Mouse (Mus musculus) heart, postnatal 0 days (tissue): Measurements from ENCODE around the gene Arpc1b. TPM values are rescaled to one million over a fixed set of nuclear protein-coding genes. Genes with fewer than 3 reads are reported as not detected.
"Not testable (repeated sequence)": the region's sequence is repeated elsewhere in the genome, so short reads cannot be mapped to it uniquely, and the experiment has no call there.

Experiments used
- ATAC-seq: fragments of 200-750 bp; cut with Nextera tagmentation; 2 replicates; pipeline ENCODE4 v1.8.0; 2017; ENCODE audit warnings: low read depth, moderate number of reproducible peaks, moderate library complexity; ENCODE audit not compliant: insufficient read depth
- DNase-seq: peaks from one replicate; pipeline ENCODE4 v3.0.0-alpha.2; 2016; ENCODE audit warnings: low spot score
- H3K27ac ChIP-seq: fragments of 300-500 bp; sonication (generic); 2 replicates; pipeline ENCODE4 v1.5.1; 2014; ENCODE audit warnings: low read depth, mild to moderate bottlenecking
- H3K27me3 ChIP-seq: fragments of 300-500 bp; sonication (generic); 2 replicates; pipeline ENCODE4 v1.6.1; 2014; ENCODE audit warnings: low read length, mixed read lengths; ENCODE audit not compliant: control insufficient read depth, insufficient read depth
- H3K36me3 ChIP-seq: fragments of 300-500 bp; sonication (generic); replicated peaks from 2 replicates; pipeline ENCODE4 v1.6.1; 2014; ENCODE audit warnings: low read length, mixed read lengths; ENCODE audit not compliant: control insufficient read depth, insufficient read depth
- H3K4me1 ChIP-seq: fragments of 300-500 bp; sonication (generic); 2 replicates; pipeline ENCODE4 v1.6.1; 2014; ENCODE audit warnings: antibody characterized with exemption; ENCODE audit not compliant: control insufficient read depth, insufficient read depth
- H3K4me2 ChIP-seq: fragments of 300-500 bp; sonication (generic); 2 replicates; pipeline ENCODE4 v1.6.1; 2014; ENCODE audit warnings: low read depth, mild to moderate bottlenecking, low read length, moderate library complexity
- H3K4me3 ChIP-seq: fragments of 300-500 bp; sonication (generic); 2 replicates; pipeline ENCODE4 v1.5.1; 2014; ENCODE audit warnings: low read depth, low read length
- H3K9ac ChIP-seq: fragments of 300-500 bp; sonication (generic); replicated peaks from 2 replicates; pipeline ENCODE4 v1.6.1; 2014; ENCODE audit warnings: low read depth, low read length, mixed read lengths
- H3K9me3 ChIP-seq: fragments of 300-500 bp; sonication (generic); replicated peaks from 2 replicates; pipeline ENCODE4 v1.6.1; 2016; ENCODE audit warnings: low read length; ENCODE audit not compliant: control insufficient read depth
- CTCF ChIP-seq: IDR thresholded peaks from 2 replicates; pipeline ENCODE4 v1.5.1; 2016; ENCODE audit warnings: antibody characterized with exemption, control low read depth, low read depth
- EP300 ChIP-seq: IDR thresholded peaks from 2 replicates; pipeline ENCODE4 v1.6.1; 2016; ENCODE audit warnings: antibody characterized with exemption, low read depth
- WGBS: fragments of 180-500 bp; shearing (Covaris S2); extraction: QIAGEN DNeasy Blood & Tissue Kit; methylation state at CpG from one replicate; pipeline ENCODE4 v1.1.7; 2014; 5-methylcytosine and 5-hydroxymethylcytosine counted together
- polyA plus RNA-seq: library from polyadenylated mRNA; unstranded; fragments of >200 nt; fragmentation: Nextera tagmentation; extraction: Ambion mirVana; gene quantifications from 2 replicates; pipeline ENCODE4 v1.2.1, GENCODE M21; 2015
- total RNA-seq: library from RNA; depleted of rRNA; stranded (reverse); fragments of >200 nt; gene quantifications from 2 replicates; pipeline ENCODE4 v1.2.3, GENCODE M21; 2014; ENCODE audit warnings: low replicate concordance

Gene Arpc1b
- total and polyA plus RNA-seq, 2 experiments from 2014 or later: 179 to 267 TPM

- DNase-seq (no peak), ATAC-seq (no peak)
- TF ChIP-seq EP300: no peak
- no peak for TF ChIP-seq CTCF
- no peak overlapping the region for H3K4me3 ChIP-seq
- no peaks in the 10 kb centered on the region for H3K27me3 ChIP-seq
- H3K9me3 ChIP-seq: no peaks in the 10 kb centered on the region
- no peak overlapping the region for H3K9ac ChIP-seq
- no peak overlapping the region for H3K27ac ChIP-seq
- no peak overlapping the region for H3K4me2 ChIP-seq
- H3K36me3 ChIP-seq: no peaks in the 10 kb centered on the region
- 86% methylated on average over 10 of the region's 10 CpGs for WGBS
- peaks cover 9% of the 10 kb centered on the region for H3K4me1 ChIP-seq
Observed at GRCm38 (mm10) chr5:145081866-145082613, 32.0 kb upstream of the Arpc1b start.

- 43% methylated on average over 6 of the region's 6 CpGs for WGBS
- Histone ChIP-seq H3K27ac (peak overlapping the region; percentile 77; the same call in 1 of the 2 replicates), H3K4me2 (peak overlapping the region; percentile 98), H3K9ac (peak overlapping the region; percentile 88), H3K4me3 (peak overlapping the region; percentile 91)
- not testable (repeated sequence) for H3K27me3 ChIP-seq, DNase-seq, H3K36me3 ChIP-seq, ATAC-seq, H3K4me1 ChIP-seq, H3K9me3 ChIP-seq
Observed at GRCm38 (mm10) chr5:145083201-145083600, 30.8 kb upstream of the Arpc1b start.

- WGBS: under 1% methylated on average over 52 of the region's 54 CpGs
- DNase-seq (peak; percentile 92), ATAC-seq (peak; percentile 97)
- Histone ChIP-seq H3K9me3 (no peaks in the 10 kb centered on the region), H3K4me3 (peak within 1 kb of the TSS; percentile 91), H3K27me3 (no peaks in the 10 kb centered on the region), H3K36me3 (0 out of 2 replicates have a peak, but pooled peaks cover 2% of the 10 kb centered on the region), H3K27ac (peak within 1 kb of the TSS; percentile 77), H3K4me2 (peak within 1 kb of the TSS; percentile 98), H3K4me1 (peaks cover 9% of the 10 kb centered on the region), H3K9ac (peak within 1 kb of the TSS; percentile 88)
- no peak for TF ChIP-seq EP300
- no peak for TF ChIP-seq CTCF
Observed at GRCm38 (mm10) chr5:145083632-145084451, 30.2 kb upstream of the Arpc1b start, which contains the start of the genes Arpc1a and Kpna7. TSS of gene Arpc1a (plus strand) at chr5:145083830. TSS of gene Kpna7 (minus strand) at chr5:145084030.

GRCm38 (mm10) chr5:145084822-145085221 is 29.2 kb upstream of the Arpc1b start:
- H3K9me3 ChIP-seq: no peaks in the 10 kb centered on the region
- TF ChIP-seq EP300 (no peak), CTCF (no peak)
- WGBS: 49% methylated on average over 2 of the region's 2 CpGs
- ATAC-seq (no peak), DNase-seq (no peak)
- H3K36me3 ChIP-seq: 0 out of 2 replicates have a peak, but pooled peaks cover 4% of the 10 kb centered on the region
- peaks cover 9% of the 10 kb centered on the region for H3K4me1 ChIP-seq
- peak overlapping the region; percentile 98 for H3K4me2 ChIP-seq
- no peak overlapping the region for H3K27ac ChIP-seq
- H3K9ac ChIP-seq: peak overlapping the region; percentile 88
- no peaks in the 10 kb centered on the region for H3K27me3 ChIP-seq
- H3K4me3 ChIP-seq: peak overlapping the region; percentile 91

GRCm38 (mm10) chr5:145088186-145088585 is 25.8 kb upstream of the Arpc1b start:
- Histone ChIP-seq H3K27ac (no peak overlapping the region), H3K4me2 (no peak overlapping the region), H3K4me3 (no peak overlapping the region), H3K4me1 (peaks cover 9% of the 10 kb centered on the region), H3K27me3 (no peaks in the 10 kb centered on the region), H3K9ac (no peak overlapping the region), H3K36me3 (peaks cover 24% of the 10 kb centered on the region), H3K9me3 (no peaks in the 10 kb centered on the region)
- ATAC-seq (no peak), DNase-seq (no peak)
- no peak for TF ChIP-seq CTCF
- no peak for TF ChIP-seq EP300
- 97% methylated on average over 2 of the region's 2 CpGs for WGBS
